Mouse (Mus musculus) hindbrain, embryonic 15.5 days (tissue): Measurements from ENCODE around the gene H2-Eb2. TPM values are rescaled to one million over a fixed set of nuclear protein-coding genes. Genes with fewer than 3 reads are reported as not detected.

Experiments
- polyA plus RNA-seq: library from polyadenylated mRNA; unstranded; fragments of >200 nt; fragmentation: Nextera tagmentation; extraction: Ambion mirVana; gene quantifications from 2 replicates; pipeline ENCODE4 v1.2.1, GENCODE M21; 2015

H2-Eb2 gene
- polyA plus RNA-seq, 1 experiment from 2014 or later = 0.26 TPM

Other genes with a start within 250 kb of the H2-Eb2 start
- 0.14 TPM in 1 of 2 replicates, not detected in the other for gene H2-Oa, start 233.3 kb upstream of the H2-Eb2 start, polyA plus RNA-seq
- gene H2-DMa, start 206.1 kb upstream of the H2-Eb2 start, polyA plus RNA-seq = 19.4 and 19.8 TPM in 2 replicates
- 122 and 144 TPM in 2 replicates for gene Brd2, start 203.0 kb upstream of the H2-Eb2 start, polyA plus RNA-seq
- gene H2-DMb2, start 182.4 kb upstream of the H2-Eb2 start, polyA plus RNA-seq = 0.20 and 0.38 TPM in 2 replicates
- 0.79 and 1.1 TPM in 2 replicates for gene H2-DMb1, start 172.6 kb upstream of the H2-Eb2 start, polyA plus RNA-seq
- 3.0 and 3.7 TPM in 2 replicates for gene Tap1, start 138.1 kb upstream of the H2-Eb2 start, polyA plus RNA-seq
- 1.4 and 2.4 TPM in 2 replicates for gene Psmb9, start 137.9 kb upstream of the H2-Eb2 start, polyA plus RNA-seq
- 3.3 and 5.7 TPM in 2 replicates for gene Psmb8, start 127.9 kb upstream of the H2-Eb2 start, polyA plus RNA-seq
- gene Tap2, start 122.1 kb upstream of the H2-Eb2 start, polyA plus RNA-seq = 2.2 and 2.3 TPM in 2 replicates
- gene H2-Ob, start 86.8 kb upstream of the H2-Eb2 start, polyA plus RNA-seq = 0.20 and 0.21 TPM in 2 replicates
- 1.6 and 2.5 TPM in 2 replicates for gene H2-Ab1, start 68.0 kb upstream of the H2-Eb2 start, polyA plus RNA-seq
- 0.83 and 1.2 TPM in 2 replicates for gene H2-Aa, start 37.8 kb upstream of the H2-Eb2 start, polyA plus RNA-seq
- 3.4 and 4.1 TPM in 2 replicates for gene H2-Eb1, start 19.8 kb upstream of the H2-Eb2 start, polyA plus RNA-seq
- gene Btnl2, start 29.2 kb downstream of the H2-Eb2 start, polyA plus RNA-seq = 0.05 TPM in 1 of 2 replicates, not detected in the other
- not detected in 2 replicates for gene Btnl1, start 51.5 kb downstream of the H2-Eb2 start, polyA plus RNA-seq
- 4.8 and 5.5 TPM in 2 replicates for gene BC051142, start 73.2 kb downstream of the H2-Eb2 start, polyA plus RNA-seq
- not detected in 2 replicates for gene Btnl4, start 151.7 kb downstream of the H2-Eb2 start, polyA plus RNA-seq
- not detected in 2 replicates for gene Btnl6, start 191.7 kb downstream of the H2-Eb2 start, polyA plus RNA-seq
- gene Notch4, start 238.6 kb downstream of the H2-Eb2 start, polyA plus RNA-seq = 7.8 and 7.9 TPM in 2 replicates